Mouse (Mus musculus) bone marrow macrophage, adult 2 months (primary cell): ENCODE data around the gene Zc3h14. TPM values are rescaled to one million over a fixed set of nuclear protein-coding genes. Genes with fewer than 3 reads are reported as not detected.

Experiments used
- H3K27ac ChIP-seq: 2 replicates; pipeline ENCODE4 v1.5.1; 2012; ENCODE audit warnings: low read depth, low read length; ENCODE audit not compliant: insufficient read depth
- H3K4me1 ChIP-seq: 2 replicates; pipeline ENCODE4 v1.6.1; 2012; ENCODE audit warnings: low read length; ENCODE audit not compliant: control insufficient read depth, insufficient read depth
- H3K4me3 ChIP-seq: 2 replicates; pipeline ENCODE4 v1.5.1; 2012; ENCODE audit warnings: mild to moderate bottlenecking, low read length, moderate library complexity; ENCODE audit not compliant: insufficient read depth
- CTCF ChIP-seq: IDR thresholded peaks from 2 replicates; pipeline ENCODE4 v1.5.1; 2012; ENCODE audit warnings: low read depth, mild to moderate bottlenecking, low read length, moderate library complexity
- POLR2A ChIP-seq: IDR thresholded peaks from 2 replicates; pipeline ENCODE4 v1.6.1; 2012; ENCODE audit warnings: mild to moderate bottlenecking, low read depth, low read length, borderline replicate concordance
- polyA plus RNA-seq: library from polyadenylated mRNA; stranded (reverse); fragments of >200 nt; gene quantifications from 2 replicates; pipeline ENCODE4 v1.2.4, GENCODE M21; 2012; ENCODE audit not compliant: missing spikeins, insufficient read depth, insufficient read length

The Zc3h14 gene
- polyA plus RNA-seq: 59.5 and 76.4 TPM in 2 replicates

DNA sequence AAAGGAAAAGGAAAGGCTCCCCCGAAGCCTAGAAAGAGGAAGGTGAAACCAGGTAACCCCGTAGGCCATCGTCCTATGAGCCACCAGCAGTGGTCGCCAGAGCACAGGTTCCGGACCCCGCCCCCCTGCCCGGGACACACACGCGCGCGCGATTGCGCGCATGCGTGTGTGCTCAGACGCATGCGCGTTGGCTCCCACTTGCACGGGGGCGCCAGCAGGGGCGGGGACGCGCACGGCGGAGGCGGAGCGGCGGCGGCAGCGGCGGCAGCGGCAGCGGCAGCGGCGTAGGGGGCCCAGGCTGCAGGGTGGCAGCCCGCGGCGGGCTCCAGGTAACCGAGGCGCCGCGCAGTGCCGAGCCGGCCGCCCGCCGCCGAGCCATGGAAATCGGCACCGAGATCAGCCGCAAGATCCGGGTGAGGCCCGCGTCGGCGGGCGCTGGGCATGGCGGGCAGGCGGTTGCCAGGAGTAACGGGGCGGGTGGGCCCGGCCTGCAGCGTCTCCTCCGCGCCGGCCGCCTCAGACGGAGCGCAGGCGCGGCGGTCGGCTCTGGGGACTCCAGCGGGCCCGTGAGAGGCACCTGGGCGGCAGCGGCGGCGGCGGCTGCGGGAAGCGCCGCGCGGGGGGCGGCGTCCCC is at the start of gene Zc3h14:
Gene Zc3h14 (plus strand): TSS at position 219 of the 634 bp plus-strand sequence.
- TF ChIP-seq CTCF: peak; percentile 75
- no peak for TF ChIP-seq POLR2A
- H3K27ac ChIP-seq: peak within 1 kb of the TSS; percentile 52
- H3K4me3 ChIP-seq: peak within 1 kb of the TSS; percentile 88
- peaks cover 11% of the 10 kb centered on the region; the same call in 1 of the 2 replicates for H3K4me1 ChIP-seq

DNA sequence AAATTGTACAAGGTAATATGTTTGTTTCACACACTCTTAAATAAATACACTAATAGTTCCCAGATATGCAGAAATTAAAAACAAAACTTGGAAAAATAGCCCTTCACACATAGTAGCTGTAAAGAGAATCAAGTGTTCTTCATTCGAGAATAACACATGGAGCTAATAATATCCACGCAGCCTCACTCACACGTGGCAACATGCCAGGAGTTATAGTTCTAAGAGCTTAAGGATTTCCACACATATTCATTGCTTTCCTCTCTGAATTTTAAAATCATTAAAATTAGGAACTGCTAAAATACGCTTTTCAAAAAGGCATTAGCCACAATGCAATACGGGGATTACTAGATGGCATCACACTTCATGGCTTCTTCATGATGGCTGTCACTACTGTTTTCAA is 49.6 kb upstream of the Zc3h14 start:
- TF ChIP-seq POLR2A (no peak), CTCF (no peak)
- H3K4me1 ChIP-seq: no peaks in the 10 kb centered on the region; the same call in 1 of the 2 replicates
- H3K4me3 ChIP-seq: no peak overlapping the region
- no peak overlapping the region for H3K27ac ChIP-seq

DNA sequence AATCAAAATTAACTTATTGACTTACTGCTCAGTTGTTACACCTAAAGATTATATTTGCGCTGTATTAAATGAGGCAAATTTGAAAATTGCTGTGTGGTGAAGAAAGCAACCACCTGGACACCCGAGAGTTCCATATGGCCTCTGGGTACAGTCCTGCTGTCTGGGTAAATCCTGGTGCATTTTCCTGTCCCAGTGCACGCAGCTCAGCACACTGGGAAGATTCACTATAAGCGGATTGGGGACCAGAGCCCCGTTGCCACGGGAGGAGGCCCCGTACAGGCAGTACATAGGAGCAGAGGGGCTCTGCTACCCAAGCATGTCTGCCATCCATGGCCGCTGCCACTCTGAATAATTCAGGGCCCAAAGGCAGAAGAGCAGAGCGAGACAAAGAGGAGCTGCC is 45.2 kb upstream of the Zc3h14 start:
- peaks cover 12% of the 10 kb centered on the region for H3K4me1 ChIP-seq
- H3K27ac ChIP-seq: no peak overlapping the region
- no peak for TF ChIP-seq CTCF
- no peak for TF ChIP-seq POLR2A
- no peak overlapping the region for H3K4me3 ChIP-seq

DNA sequence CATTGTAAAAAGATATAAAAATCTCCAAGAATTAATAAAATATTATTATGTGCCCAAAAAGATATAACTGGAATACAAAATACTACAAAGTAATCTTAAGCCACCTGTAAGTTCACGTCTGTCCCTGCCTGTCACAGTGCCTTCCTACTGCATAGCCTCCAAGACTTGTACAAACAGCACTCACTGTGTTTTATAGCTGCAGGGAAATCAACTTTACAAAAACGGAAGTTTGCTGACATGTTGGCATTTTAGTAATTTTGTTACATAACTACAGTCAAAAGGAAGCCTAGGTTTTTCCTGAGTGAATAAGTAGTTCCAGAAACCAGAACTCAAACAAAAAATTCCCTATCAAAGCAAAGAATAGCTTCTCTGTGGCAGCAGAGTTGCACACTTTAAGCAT is 43.2 kb upstream of the Zc3h14 start:
- no peak overlapping the region for H3K4me3 ChIP-seq
- H3K4me1 ChIP-seq: peaks cover 14% of the 10 kb centered on the region
- peak overlapping the region; percentile 70 for H3K27ac ChIP-seq
- TF ChIP-seq POLR2A (no peak), CTCF (no peak)

DNA sequence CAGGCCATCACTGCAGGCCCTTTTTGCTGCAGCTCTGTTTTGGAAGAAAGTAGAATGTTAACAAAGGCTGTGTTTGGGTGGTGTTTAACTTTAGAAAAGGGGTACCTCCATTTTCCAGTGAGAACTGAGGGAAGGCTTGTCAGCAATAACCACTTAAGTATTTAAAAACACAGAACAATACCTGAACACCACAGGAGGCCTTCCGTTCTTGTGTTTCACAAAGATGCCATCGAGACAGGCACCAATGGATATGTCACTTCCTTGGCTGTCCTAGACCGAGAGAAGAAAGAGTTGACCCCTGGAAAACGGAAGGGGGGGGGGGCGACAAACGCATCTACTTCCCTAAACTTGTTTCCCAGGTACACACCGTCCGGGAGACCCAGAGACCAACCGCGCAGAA is 42.8 kb upstream of the Zc3h14 start:
- Histone ChIP-seq H3K4me3 (no peak overlapping the region), H3K27ac (peak overlapping the region; percentile 70), H3K4me1 (peaks cover 17% of the 10 kb centered on the region)
- TF ChIP-seq POLR2A (no peak), CTCF (no peak)

DNA sequence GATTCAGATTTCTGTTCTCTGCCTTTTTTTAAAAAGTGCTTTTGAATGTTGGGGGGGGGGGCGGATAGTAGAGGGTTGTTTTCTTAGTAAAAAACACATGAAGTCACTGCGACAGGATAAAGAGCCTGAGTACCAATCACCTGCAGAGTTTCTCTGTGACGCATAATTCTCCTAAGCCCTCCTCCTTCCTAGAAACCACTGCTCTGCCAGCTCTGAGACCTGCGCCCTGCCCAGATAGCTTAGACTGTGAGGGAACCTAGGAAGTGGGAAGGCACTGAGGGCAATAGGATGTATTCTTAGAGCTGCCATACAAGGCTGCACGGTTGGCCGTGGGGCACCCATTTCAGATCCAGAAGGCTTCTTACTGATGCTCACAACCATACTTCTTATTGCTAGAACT is 33.9 kb upstream of the Zc3h14 start:
- no peak for TF ChIP-seq POLR2A
- TF ChIP-seq CTCF: no peak
- no peak overlapping the region for H3K4me3 ChIP-seq
- no peak overlapping the region for H3K27ac ChIP-seq
- H3K4me1 ChIP-seq: peaks cover 6% of the 10 kb centered on the region

DNA sequence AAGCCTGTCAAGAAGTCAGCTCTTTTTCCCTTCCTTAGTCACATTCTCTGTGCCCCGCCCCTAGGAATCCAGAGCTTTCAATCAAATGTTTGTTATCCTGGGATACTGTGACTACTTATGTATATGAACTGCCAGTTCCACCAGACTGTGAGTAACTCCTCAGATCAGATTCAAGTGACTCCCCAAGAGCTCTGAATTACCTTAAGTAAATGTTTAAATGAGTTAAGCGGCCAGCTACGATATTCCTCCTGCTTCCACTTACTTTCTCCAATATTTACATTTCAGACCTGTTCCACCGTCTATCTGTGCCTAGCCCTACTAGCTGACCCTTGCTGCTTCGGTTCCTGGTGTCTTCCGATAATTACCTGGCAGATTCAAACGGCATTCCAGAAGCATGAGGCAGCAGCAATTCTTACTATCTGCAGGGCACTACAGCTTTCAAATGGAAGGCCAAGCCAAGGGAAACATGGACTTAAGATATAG is 33.1 kb upstream of the Zc3h14 start:
- no peak for TF ChIP-seq POLR2A
- TF ChIP-seq CTCF: no peak
- Histone ChIP-seq H3K4me3 (no peak overlapping the region), H3K27ac (no peak overlapping the region), H3K4me1 (peaks cover 3% of the 10 kb centered on the region)

DNA sequence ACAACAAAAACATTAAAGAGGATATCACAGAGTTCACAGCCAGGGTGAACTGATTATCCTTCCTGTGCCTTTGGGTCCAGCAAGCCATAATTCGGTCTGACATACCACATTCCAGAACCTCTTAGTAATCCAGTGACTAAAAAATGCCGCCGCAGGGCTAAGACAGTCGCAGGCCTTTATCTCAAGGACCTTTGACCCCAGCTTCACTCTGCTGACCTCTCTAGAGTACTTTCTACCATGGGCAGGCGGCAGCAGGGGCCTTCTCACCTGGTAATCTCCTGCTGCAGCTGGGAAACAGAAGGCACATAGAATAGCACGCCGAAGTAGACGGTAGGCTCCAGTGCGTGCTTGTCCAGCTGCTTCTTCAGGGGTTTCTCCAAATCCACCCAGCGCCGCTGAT is 32.0 kb upstream of the Zc3h14 start:
- H3K4me1 ChIP-seq: no peaks in the 10 kb centered on the region
- TF ChIP-seq CTCF (no peak), POLR2A (no peak)
- no peak overlapping the region for H3K27ac ChIP-seq
- no peak overlapping the region for H3K4me3 ChIP-seq

DNA sequence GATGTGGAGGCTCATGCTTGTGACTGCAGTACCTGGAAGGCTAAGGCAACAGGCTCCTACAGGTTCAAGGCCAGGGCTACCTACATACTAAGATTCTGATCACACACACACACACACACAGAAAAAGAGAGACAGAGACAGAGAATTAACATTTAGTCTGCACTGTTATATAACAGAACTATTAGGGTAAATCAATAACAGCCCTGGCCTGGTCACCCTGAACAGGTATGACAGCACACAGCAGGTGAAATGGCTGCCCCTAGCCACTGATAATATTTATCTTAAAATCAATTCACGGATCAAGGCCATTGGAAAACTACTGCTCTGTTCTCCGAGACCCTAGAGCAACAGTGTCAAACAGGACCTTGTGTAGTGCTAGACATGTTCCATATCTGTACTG is 30.6 kb upstream of the Zc3h14 start:
- Histone ChIP-seq H3K27ac (no peak overlapping the region), H3K4me1 (peaks cover 5% of the 10 kb centered on the region), H3K4me3 (no peak overlapping the region)
- TF ChIP-seq CTCF: no peak
- no peak for TF ChIP-seq POLR2A

DNA sequence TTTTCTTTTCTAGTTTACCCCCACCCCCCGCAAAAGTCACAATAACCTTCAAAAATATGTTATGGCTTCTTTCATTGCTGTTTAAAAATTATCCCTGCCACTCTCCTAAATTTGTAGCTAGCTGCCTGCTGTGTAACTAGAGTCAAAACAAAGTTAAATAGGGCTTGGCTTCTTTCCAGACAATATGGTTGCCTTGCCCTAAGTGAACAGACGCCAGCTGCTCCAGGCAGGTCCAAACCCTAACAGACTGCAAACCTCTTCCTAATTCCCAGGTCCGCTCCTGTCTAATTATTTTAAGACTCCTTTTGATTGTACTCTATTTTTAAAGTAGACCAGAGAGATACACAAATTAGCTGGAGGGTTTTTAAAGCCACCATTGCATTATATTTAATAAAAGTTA is 26.1 kb upstream of the Zc3h14 start:
- peaks cover 5% of the 10 kb centered on the region for H3K4me1 ChIP-seq
- TF ChIP-seq POLR2A: no peak
- no peak for TF ChIP-seq CTCF
- no peak overlapping the region for H3K27ac ChIP-seq
- no peak overlapping the region for H3K4me3 ChIP-seq
